In genomic region chr7:39549336-39549735, GRCm38 (mm10) we compare ENCODE assay signal across 10 mouse cellular contexts. TPM values are rescaled to one million over a fixed set of nuclear protein-coding genes. Genes with fewer than 3 reads are reported as not detected.
DNase-seq lines count a peak whose midpoint lies in the region; ATAC-seq lines count a peak whose summit lies in the region.
"Had no signal": no experiment of that assay in that cellular context is flagged by ENCODE, and none has a peak within 500 bp of the region (broad histone marks: within the 10 kb centered on the region; RNA-seq: fewer than 3 reads in every experiment).

No protein-coding gene starts in this region.

- ATAC-seq in megakaryocyte progenitor cell, adult 5-6 weeks (replicated peaks; ENCODE audit: poor library complexity) = no peak
- ATAC-seq in neural tube, embryonic 15.5 days (ENCODE audit: low FRiP score) = no peak

- no peak overlapping the region for H3K27ac ChIP-seq in heart, embryonic 10.5 days
- no peak overlapping the region for H3K27ac ChIP-seq in neural tube, embryonic 15.5 days (replicated peaks)
- H3K27ac ChIP-seq: kidney, postnatal 0 days had no signal

- DNase-seq in heart, adult 11 months = peak; percentile 92
- DNase-seq in heart, embryonic 10.5 days (ENCODE audit: low spot score) = no peak
- DNase-seq in retina, postnatal 1 day = peak; percentile 16
- no peak for DNase-seq in retina, embryonic 14.5 days (ENCODE audit: low spot score)
- DNase-seq in heart, postnatal 36 days = peak; percentile 29 to 45
- peak; percentile 78 for DNase-seq in lung, postnatal 25 days (ENCODE audit: low spot score)

- H3K27me3 ChIP-seq in heart, embryonic 10.5 days (ENCODE audit: insufficient read depth, poor library complexity, severe bottlenecking) = no peaks in the 10 kb centered on the region
- H3K27me3 ChIP-seq in neural tube, embryonic 15.5 days (replicated peaks) = no peaks in the 10 kb centered on the region

- H3K36me3 ChIP-seq in heart, embryonic 10.5 days = no peaks in the 10 kb centered on the region
- H3K36me3 ChIP-seq in neural tube, embryonic 15.5 days = no peaks in the 10 kb centered on the region
- H3K36me3 ChIP-seq: G1E had no signal

- H3K4me3 ChIP-seq in heart, embryonic 10.5 days = no peak overlapping the region
- H3K4me3 ChIP-seq in neural tube, embryonic 15.5 days (replicated peaks) = no peak overlapping the region

- intact Hi-C loops in heart, postnatal 36 days (cut with DNase I) = no loop called here

- no peak overlapping the region for H3K9ac ChIP-seq in neural tube, embryonic 15.5 days (replicated peaks)

- no peaks in the 10 kb centered on the region for H3K9me3 ChIP-seq in heart, embryonic 10.5 days
- no peaks in the 10 kb centered on the region for H3K9me3 ChIP-seq in neural tube, embryonic 15.5 days (replicated peaks)
- H3K9me3 ChIP-seq: G1E had no signal

- H3K4me2 ChIP-seq in neural tube, embryonic 15.5 days = no peak overlapping the region

- WGBS in heart, embryonic 10.5 days = 87% methylated on average over 2 of the region's 2 CpGs
- WGBS in neural tube, embryonic 15.5 days = 80% methylated on average over 2 of the region's 2 CpGs

- peaks cover 6% of the 10 kb centered on the region; the same call in 1 of the 2 replicates for H3K4me1 ChIP-seq in heart, embryonic 10.5 days
- peaks cover 15% of the 10 kb centered on the region for H3K4me1 ChIP-seq in neural tube, embryonic 15.5 days

RNA-seq across cellular contexts. Expression of gene Zfp619, which starts 31.8 kb away (rescaled TPM):
- 1.7 and 1.9 TPM in 2 replicates for polyA plus RNA-seq in heart, embryonic 10.5 days (2016; fragmentation: Nextera tagmentation; extraction: Ambion mirVana)
- 1 to 10 TPM; 1.9 TPM for total RNA-seq in heart, postnatal 36 days (2021)
- 3.8 and 3.9 TPM in 2 replicates for total RNA-seq in megakaryocyte progenitor cell, adult 5-6 weeks (2015)
- 2.4 and 3.1 TPM in 2 replicates for total RNA-seq in megakaryocyte progenitor cell, adult 5-6 weeks (2017)
- 2.0 and 2.2 TPM in 2 replicates for polyA plus RNA-seq in neural tube, embryonic 15.5 days (2015; fragmentation: Nextera tagmentation; extraction: Ambion mirVana)

Comparison
In these comparisons a context has a peak if more than half of its experiments do, and no peak if none do; other contexts are left out.
1. DNase-seq: peak in heart, adult 11 months (single experiment), retina, postnatal 1 day (single experiment), heart, postnatal 36 days (2 of 2) and lung, postnatal 25 days (single experiment); none in heart, embryonic 10.5 days (single experiment) and retina, embryonic 14.5 days (single experiment).